Mouse (Mus musculus): Measurements from ENCODE around the gene Bcar3.

Bcar3 gene

GRCm38 (mm10) chr3:122557766-122558165 is 263.8 kb downstream of the Bcar3 start:
- DNase-seq (ENCODE audit: low spot score in 2 of 2) = no peak

- no peak for DNase-seq (ENCODE audit: low spot score in 2 of 2)
Measured at GRCm38 (mm10) chr3:122565285-122565684, 271.3 kb downstream of the Bcar3 start.

GRCm38 (mm10) chr3:122566112-122566511 is 272.2 kb downstream of the Bcar3 start:
- DNase-seq (ENCODE audit: low spot score in 2 of 2) = no peak

GRCm38 (mm10) chr3:122566549-122566948 is 272.6 kb downstream of the Bcar3 start:
- no peak for DNase-seq (ENCODE audit: low spot score in 2 of 2)

- DNase-seq (ENCODE audit: low spot score in 2 of 2) = no peak
Measured at GRCm38 (mm10) chr3:122573426-122574286, 279.7 kb downstream of the Bcar3 start.

- DNase-seq (ENCODE audit: low spot score in 2 of 2) = no peak
Measured at GRCm38 (mm10) chr3:122574921-122575320, 281.0 kb downstream of the Bcar3 start.

- no peak for DNase-seq (ENCODE audit: low spot score in 2 of 2)
Measured at GRCm38 (mm10) chr3:122577360-122577759, 283.4 kb downstream of the Bcar3 start.
